Mouse (Mus musculus) lung, postnatal 0 days (tissue): Measurements from ENCODE around the gene Olfr173. TPM values are rescaled to one million over a fixed set of nuclear protein-coding genes. Genes with fewer than 3 reads are reported as not detected.

Source experiments
- ATAC-seq: fragments of 200-750 bp; cut with Nextera tagmentation; 2 replicates; pipeline ENCODE4 v1.8.0; 2017; ENCODE audit warnings: moderate library complexity
- DNase-seq: peaks from one replicate; pipeline ENCODE4 v3.0.0-alpha.2; 2016; ENCODE audit warnings: low spot score
- H3K27ac ChIP-seq: fragments of 300-500 bp; sonication (generic); 2 replicates; pipeline ENCODE4 v1.5.1; 2014; ENCODE audit warnings: antibody characterized with exemption, mild to moderate bottlenecking, low read length, mixed read lengths
- H3K27me3 ChIP-seq: fragments of 300-500 bp; sonication (generic); replicated peaks from 2 replicates; pipeline ENCODE4 v1.6.1; 2014; ENCODE audit warnings: low read length, mixed read lengths; ENCODE audit not compliant: insufficient read depth
- H3K36me3 ChIP-seq: fragments of 300-500 bp; sonication (generic); 2 replicates; pipeline ENCODE4 v1.6.1; 2014; ENCODE audit warnings: low read length, mixed read lengths; ENCODE audit not compliant: insufficient read depth
- H3K4me1 ChIP-seq: fragments of 300-500 bp; sonication (generic); 2 replicates; pipeline ENCODE4 v1.6.1; 2014; ENCODE audit warnings: antibody characterized with exemption, low read depth, low read length, mixed read lengths; ENCODE audit not compliant: insufficient read depth
- H3K4me2 ChIP-seq: fragments of 300-500 bp; sonication (generic); replicated peaks from 2 replicates; pipeline ENCODE4 v1.6.1; 2014; ENCODE audit warnings: low read depth, mild to moderate bottlenecking, low read length, moderate library complexity, mixed read lengths
- H3K4me3 ChIP-seq: fragments of 300-500 bp; sonication (generic); 2 replicates; pipeline ENCODE4 v1.5.1; 2014; ENCODE audit warnings: low read depth, low read length
- H3K9ac ChIP-seq: fragments of 300-500 bp; sonication (generic); replicated peaks from 2 replicates; pipeline ENCODE4 v1.6.1; 2014; ENCODE audit warnings: low read depth, mild to moderate bottlenecking
- H3K9me3 ChIP-seq: fragments of 300-500 bp; sonication (generic); 2 replicates; pipeline ENCODE4 v1.6.1; 2016; ENCODE audit warnings: low read length, mixed read lengths
- CTCF ChIP-seq: IDR thresholded peaks from 2 replicates; pipeline ENCODE4 v1.5.1; 2016; ENCODE audit warnings: antibody characterized with exemption, mild to moderate bottlenecking
- EP300 ChIP-seq: IDR thresholded peaks from 2 replicates; pipeline ENCODE4 v1.6.1; 2016; ENCODE audit warnings: antibody characterized with exemption, mild to moderate bottlenecking, control low read depth
- WGBS: fragments of 180-500 bp; shearing (Covaris S2); extraction: QIAGEN DNeasy Blood & Tissue Kit; methylation state at CpG from one replicate; pipeline ENCODE4 v1.1.7; 2014; 5-methylcytosine and 5-hydroxymethylcytosine counted together
- microRNA-seq: library from miRNA; unstranded; fragments of <30 nt; microRNA quantifications from one replicate; pipeline ENCODE4, GENCODE M21; 2016
- polyA plus RNA-seq: library from polyadenylated mRNA; unstranded; fragments of >200 nt; fragmentation: Nextera tagmentation; extraction: Ambion mirVana; gene quantifications from 2 replicates; pipeline ENCODE4 v1.2.1, GENCODE M21; 2015

The Olfr173 gene
- not detected in 2 replicates for polyA plus RNA-seq

GRCm38 (mm10) chr16:58800168-58800567 lies at the start of gene Olfr173:
Gene Olfr173 (minus strand): TSS chr16:58800268.
- no peaks in the 10 kb centered on the region for H3K4me1 ChIP-seq
- no peak for TF ChIP-seq CTCF
- no peak within 1 kb of the TSS for H3K4me3 ChIP-seq
- H3K9ac ChIP-seq: no peak within 1 kb of the TSS
- H3K27me3 ChIP-seq: no peaks in the 10 kb centered on the region
- H3K9me3 ChIP-seq: no peaks in the 10 kb centered on the region
- 55% methylated on average over 2 of the region's 2 CpGs for WGBS
- H3K36me3 ChIP-seq: no peaks in the 10 kb centered on the region
- no peak within 1 kb of the TSS for H3K4me2 ChIP-seq
- H3K27ac ChIP-seq: no peak within 1 kb of the TSS
- ATAC-seq (no peak), DNase-seq (no peak)

- DNase-seq (no peak), ATAC-seq (no peak)
- H3K36me3 ChIP-seq: no peaks in the 10 kb centered on the region
- no peak within 1 kb of the TSS for H3K9ac ChIP-seq
- no peaks in the 10 kb centered on the region for H3K4me1 ChIP-seq
- no peaks in the 10 kb centered on the region for H3K9me3 ChIP-seq
- H3K27me3 ChIP-seq: no peaks in the 10 kb centered on the region
- WGBS: 63% methylated on average over 1 of the region's 1 CpGs
- H3K27ac ChIP-seq: no peak within 1 kb of the TSS
- TF ChIP-seq CTCF (no peak), EP300 (no peak)
- H3K4me2 ChIP-seq: no peak within 1 kb of the TSS
- H3K4me3 ChIP-seq: no peak within 1 kb of the TSS
Observed at GRCm38 (mm10) chr16:58826732-58827319, 26.8 kb upstream of the Olfr173 start, which contains the start of gene Olfr175-ps1. Gene Olfr175-ps1 (minus strand): TSS chr16:58826782.

- TF ChIP-seq EP300 (no peak), CTCF (no peak)
- 78% methylated on average over 1 of the region's 1 CpGs for WGBS
- Histone ChIP-seq H3K27ac (no peak within 1 kb of the TSS), H3K4me3 (no peak within 1 kb of the TSS), H3K4me2 (no peak within 1 kb of the TSS), H3K9me3 (no peaks in the 10 kb centered on the region), H3K9ac (no peak within 1 kb of the TSS), H3K36me3 (no peaks in the 10 kb centered on the region), H3K4me1 (no peaks in the 10 kb centered on the region), H3K27me3 (no peaks in the 10 kb centered on the region)
- ATAC-seq (no peak), DNase-seq (no peak)
Observed at GRCm38 (mm10) chr16:58763076-58763475, 37.0 kb downstream of the Olfr173 start, which contains the start of gene Olfr172. Gene Olfr172 (minus strand): TSS chr16:58763176.

- Histone ChIP-seq H3K4me1 (no peaks in the 10 kb centered on the region), H3K9ac (no peak overlapping the region), H3K27me3 (no peaks in the 10 kb centered on the region), H3K4me2 (no peak overlapping the region), H3K9me3 (no peaks in the 10 kb centered on the region), H3K27ac (no peak overlapping the region), H3K36me3 (no peaks in the 10 kb centered on the region), H3K4me3 (no peak overlapping the region)
- ATAC-seq (no peak), DNase-seq (no peak)
- TF ChIP-seq CTCF (no peak), EP300 (no peak)
Observed at GRCm38 (mm10) chr16:58756191-58756590, 43.9 kb downstream of the Olfr173 start.

DNA sequence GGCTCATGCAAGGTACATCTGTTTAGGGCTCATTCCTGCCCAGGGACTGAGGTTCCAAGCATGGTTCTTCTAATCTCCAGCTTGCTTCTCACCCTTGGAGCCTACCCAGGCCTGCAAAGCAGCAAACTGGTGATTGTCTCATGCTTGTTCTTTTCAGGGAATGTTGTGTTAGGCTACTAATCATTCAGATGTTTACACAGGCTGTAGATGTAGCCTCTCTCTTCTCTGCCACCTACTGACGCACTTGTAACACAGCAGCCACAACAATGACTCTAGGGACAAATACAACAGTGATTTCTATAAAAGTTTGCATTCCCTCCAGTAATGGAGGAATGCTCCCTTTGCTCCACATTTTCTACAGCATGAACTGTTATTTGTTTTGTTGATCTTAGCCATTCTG lies 48.8 kb downstream of the Olfr173 start:
- WGBS: 11% methylated on average over 1 of the region's 1 CpGs
- ATAC-seq (peak; percentile 35; the same call in 1 of the 2 replicates), DNase-seq (peak; percentile 65)
- no peak overlapping the region for H3K4me3 ChIP-seq
- H3K9ac ChIP-seq: no peak overlapping the region
- TF ChIP-seq CTCF (peak; percentile 73), EP300 (no peak)
- no peaks in the 10 kb centered on the region for H3K27me3 ChIP-seq
- no peaks in the 10 kb centered on the region for H3K4me1 ChIP-seq
- no peak overlapping the region for H3K4me2 ChIP-seq
- no peaks in the 10 kb centered on the region for H3K36me3 ChIP-seq
- no peaks in the 10 kb centered on the region for H3K9me3 ChIP-seq
- no peak overlapping the region for H3K27ac ChIP-seq

DNA sequence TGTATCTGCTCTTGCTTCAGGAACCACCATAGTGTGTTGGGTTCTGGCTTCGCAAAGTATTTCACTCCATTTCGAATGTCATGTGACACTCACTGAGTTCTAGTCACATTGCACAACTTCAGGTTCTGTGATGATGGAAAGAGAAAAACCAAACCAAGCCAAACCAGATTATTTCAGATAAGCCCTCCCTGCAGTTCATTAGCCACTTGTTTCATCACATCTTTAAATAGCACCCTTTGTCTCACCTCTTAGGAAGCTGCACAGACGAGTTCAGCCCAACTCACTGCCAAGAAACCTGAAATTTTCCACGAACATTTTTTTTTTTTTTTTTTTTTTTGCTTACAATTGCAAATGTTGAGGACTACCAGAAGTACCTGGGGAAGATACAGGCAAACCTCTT lies 53.4 kb downstream of the Olfr173 start:
- DNase-seq (no peak), ATAC-seq (no peak)
- Histone ChIP-seq H3K27ac (no peak overlapping the region), H3K36me3 (no peaks in the 10 kb centered on the region), H3K4me2 (no peak overlapping the region), H3K9ac (no peak overlapping the region), H3K9me3 (no peaks in the 10 kb centered on the region), H3K4me1 (no peaks in the 10 kb centered on the region), H3K27me3 (no peaks in the 10 kb centered on the region), H3K4me3 (no peak overlapping the region)
- TF ChIP-seq EP300 (no peak), CTCF (no peak)
- WGBS: 57% methylated on average over 4 of the region's 4 CpGs

Small RNA genes lying within 50 kb of the gene (microRNA-seq; reads per million reads assigned to microRNA genes)
- gene Gm27564: not detected

Other genes starting within 250 kb of the Olfr173 start
- not detected in 2 replicates for gene Gm813, start 183.3 kb downstream of the Olfr173 start, polyA plus RNA-seq
- gene E330017A01Rik, start 161.5 kb downstream of the Olfr173 start, polyA plus RNA-seq: not detected in 2 replicates
- gene Cpox, start 130.0 kb downstream of the Olfr173 start, polyA plus RNA-seq: 13.4 and 14.2 TPM in 2 replicates
- 0.08 and 0.18 TPM in 2 replicates for gene Gpr15, start 81.2 kb downstream of the Olfr173 start, polyA plus RNA-seq
- gene Cldnd1, start 72.4 kb downstream of the Olfr173 start, polyA plus RNA-seq: 80.4 and 81.8 TPM in 2 replicates
- gene Olfr172, start 37.1 kb downstream of the Olfr173 start, polyA plus RNA-seq: not detected in 2 replicates
- gene Olfr175-ps1, start 26.5 kb upstream of the Olfr173 start, polyA plus RNA-seq: not detected in 2 replicates
- not detected in 2 replicates for gene Olfr177, start 74.5 kb upstream of the Olfr173 start, polyA plus RNA-seq
- not detected in 2 replicates for gene Olfr178, start 91.8 kb upstream of the Olfr173 start, polyA plus RNA-seq
- gene Olfr181, start 128.5 kb upstream of the Olfr173 start, polyA plus RNA-seq: not detected in 2 replicates
- gene Olfr180, start 129.1 kb upstream of the Olfr173 start, polyA plus RNA-seq: not detected in 2 replicates
- not detected in 2 replicates for gene Olfr183, start 195.1 kb upstream of the Olfr173 start, polyA plus RNA-seq
- gene Olfr186, start 230.0 kb upstream of the Olfr173 start, polyA plus RNA-seq: not detected in 2 replicates
- not detected in 2 replicates for gene Olfr187, start 239.5 kb upstream of the Olfr173 start, polyA plus RNA-seq